Mouse (Mus musculus) kidney, embryonic 15.5 days (tissue): ENCODE measurements around the gene Hint1. TPM values are rescaled to one million over a fixed set of nuclear protein-coding genes. Genes with fewer than 3 reads are reported as not detected.
A peak's percentile ranks its signal among the peaks of the same experiment; 100 is the strongest.

Source experiments
- ATAC-seq: fragments of 200-750 bp; cut with Nextera tagmentation; replicated peaks from 2 replicates; pipeline ENCODE4 v1.8.0; 2017; ENCODE audit warnings: moderate TSS enrichment; ENCODE audit not compliant: low FRiP score
- H3K27ac ChIP-seq: fragments of 300-500 bp; sonication (generic); 2 replicates; pipeline ENCODE4 v1.5.1; 2015; ENCODE audit warnings: mild to moderate bottlenecking, inconsistent platforms
- H3K27me3 ChIP-seq: fragments of 300-500 bp; sonication (generic); 2 replicates; pipeline ENCODE4 v1.6.1; 2015; ENCODE audit warnings: inconsistent platforms
- H3K36me3 ChIP-seq: fragments of 300-500 bp; sonication (generic); 2 replicates; pipeline ENCODE4 v1.6.1; 2015; ENCODE audit warnings: inconsistent platforms
- H3K4me1 ChIP-seq: fragments of 300-500 bp; sonication (generic); 2 replicates; pipeline ENCODE4 v1.6.1; 2015; ENCODE audit warnings: inconsistent platforms
- H3K4me2 ChIP-seq: fragments of 300-500 bp; sonication (generic); 2 replicates; pipeline ENCODE4 v1.6.1; 2015; ENCODE audit warnings: moderate library complexity, mild to moderate bottlenecking, inconsistent platforms
- H3K4me3 ChIP-seq: fragments of 300-500 bp; sonication (generic); replicated peaks from 2 replicates; pipeline ENCODE4 v1.5.1; 2015; ENCODE audit warnings: mild to moderate bottlenecking, inconsistent platforms
- H3K9ac ChIP-seq: fragments of 300-500 bp; sonication (generic); 2 replicates; pipeline ENCODE4 v1.6.1; 2015; ENCODE audit warnings: mild to moderate bottlenecking, inconsistent platforms
- H3K9me3 ChIP-seq: fragments of 300-500 bp; sonication (generic); replicated peaks from 2 replicates; pipeline ENCODE4 v1.6.1; 2016; ENCODE audit warnings: inconsistent platforms
- WGBS: fragments of 180-500 bp; shearing (Covaris S2); methylation state at CpG from one replicate; pipeline ENCODE4 v1.1.7; 2015; ENCODE audit warnings: mixed read lengths; 5-methylcytosine and 5-hydroxymethylcytosine counted together
- polyA plus RNA-seq: library from polyadenylated mRNA; unstranded; fragments of >200 nt; fragmentation: Nextera tagmentation; extraction: Ambion mirVana; gene quantifications from 2 replicates; pipeline ENCODE4 v1.2.1, GENCODE M21; 2015

The Hint1 gene
- 683 and 778 TPM in 2 replicates for polyA plus RNA-seq

DNA sequence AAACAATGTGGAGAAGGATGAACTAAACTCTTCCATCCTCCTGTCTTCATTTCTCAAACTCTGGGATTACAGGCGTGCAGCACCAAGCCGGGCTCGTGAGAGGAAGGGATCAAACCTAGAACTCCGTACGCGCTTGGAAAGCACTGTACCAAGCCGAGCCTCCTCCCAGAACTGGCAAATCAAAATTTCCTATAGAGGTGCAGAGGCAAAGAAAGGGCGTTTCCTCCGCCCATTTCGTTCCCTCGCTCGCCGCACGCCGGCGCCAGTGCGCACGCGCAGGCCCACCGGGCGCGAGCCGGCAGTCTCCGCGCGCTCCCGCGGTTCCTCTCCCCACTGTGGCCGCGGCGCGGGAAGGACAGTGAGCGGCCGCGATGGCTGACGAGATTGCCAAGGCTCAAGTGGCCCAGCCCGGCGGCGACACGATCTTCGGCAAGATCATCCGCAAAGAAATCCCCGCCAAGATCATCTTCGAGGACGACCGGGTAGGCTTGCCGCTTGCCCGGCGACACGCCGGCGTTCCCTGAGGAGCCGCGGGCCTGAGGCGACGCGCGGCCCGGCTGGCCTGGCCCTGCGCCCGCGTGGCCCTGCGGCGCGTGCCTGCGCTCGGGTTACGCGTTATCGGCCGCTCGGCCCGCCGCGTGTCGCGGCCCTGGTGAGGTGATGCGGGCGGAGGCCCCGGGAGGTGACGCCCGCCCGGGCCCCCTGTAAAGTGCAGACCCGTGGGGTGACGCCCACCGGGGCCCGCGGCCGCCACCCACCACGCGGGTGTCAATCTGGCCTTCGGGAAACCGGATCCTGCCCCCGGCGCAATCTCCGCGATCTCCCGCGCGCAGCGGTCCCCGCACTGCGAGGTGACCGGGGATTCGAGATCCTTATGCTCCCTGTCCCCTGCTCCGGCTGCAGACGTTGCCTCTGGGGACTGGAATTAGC, at the start of gene Hint1:
TSS of gene Hint1 (plus strand) at position 265 of the 930 bp plus-strand sequence.
- Histone ChIP-seq H3K4me2 (peak within 1 kb of the TSS; percentile 65), H3K4me3 (peak within 1 kb of the TSS; percentile 68), H3K27me3 (no peaks in the 10 kb centered on the region), H3K27ac (peak within 1 kb of the TSS; percentile 90), H3K4me1 (peaks cover 41% of the 10 kb centered on the region), H3K9me3 (no peaks in the 10 kb centered on the region), H3K36me3 (peaks cover 20% of the 10 kb centered on the region), H3K9ac (peak within 1 kb of the TSS; percentile 97)
- WGBS = under 1% methylated on average over 106 of the region's 107 CpGs
- peak; percentile 84 for ATAC-seq

- H3K27me3 ChIP-seq = no peaks in the 10 kb centered on the region
Measured at GRCm38 (mm10) chr11:54817449-54817848, 48.7 kb upstream of the Hint1 start.

GRCm38 (mm10) chr11:54819489-54819888, 46.7 kb upstream of the Hint1 start:
- H3K27ac ChIP-seq = no peak overlapping the region
- H3K27me3 ChIP-seq = no peaks in the 10 kb centered on the region
- H3K4me3 ChIP-seq = no peak overlapping the region
- H3K9me3 ChIP-seq = no peaks in the 10 kb centered on the region
- no peaks in the 10 kb centered on the region for H3K4me1 ChIP-seq
- WGBS = 51% methylated on average over 7 of the region's 7 CpGs
- H3K36me3 ChIP-seq = no peaks in the 10 kb centered on the region
- no peak for ATAC-seq
- no peak overlapping the region for H3K4me2 ChIP-seq
- no peak overlapping the region for H3K9ac ChIP-seq

More at GRCm38 (mm10) chr11:54817449-54817848, 48.7 kb upstream of the Hint1 start:
- Histone ChIP-seq H3K9ac (no peak overlapping the region), H3K4me2 (no peak overlapping the region), H3K36me3 (no peaks in the 10 kb centered on the region), H3K9me3 (no peaks in the 10 kb centered on the region), H3K27ac (no peak overlapping the region), H3K4me1 (no peaks in the 10 kb centered on the region; the same call in 1 of the 2 replicates), H3K4me3 (no peak overlapping the region)
- 72% methylated on average over 4 of the region's 4 CpGs for WGBS
- no peak for ATAC-seq

GRCm38 (mm10) chr11:54823467-54823866, 42.7 kb upstream of the Hint1 start:
- Histone ChIP-seq H3K4me2 (no peak overlapping the region), H3K9ac (no peak overlapping the region), H3K9me3 (peaks cover 4% of the 10 kb centered on the region; the same call in 1 of the 2 replicates), H3K4me3 (no peak overlapping the region), H3K4me1 (no peaks in the 10 kb centered on the region), H3K27me3 (no peaks in the 10 kb centered on the region), H3K27ac (no peak overlapping the region), H3K36me3 (no peaks in the 10 kb centered on the region)
- ATAC-seq = no peak
- WGBS = 80% methylated on average over 4 of the region's 4 CpGs

DNA sequence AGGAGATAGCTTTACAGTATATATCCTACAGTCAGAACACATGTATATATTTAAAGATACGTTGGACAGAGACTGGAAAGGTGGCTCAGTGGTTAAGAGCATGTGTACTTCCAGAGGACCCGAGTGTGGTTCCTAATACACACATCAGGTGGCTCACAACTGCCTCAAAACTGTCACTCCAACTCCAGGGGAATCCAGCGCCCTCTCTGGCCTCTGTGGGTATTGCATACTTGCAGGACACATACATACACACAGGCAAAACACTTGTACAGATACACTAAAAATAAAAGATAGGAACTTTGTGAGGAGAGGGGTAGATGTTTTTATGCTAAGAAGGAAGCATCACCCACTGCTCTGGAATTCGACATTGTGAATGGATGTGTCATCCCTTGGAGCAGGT, 40.4 kb upstream of the Hint1 start:
- Histone ChIP-seq H3K4me1 (no peaks in the 10 kb centered on the region), H3K9me3 (peaks cover 4% of the 10 kb centered on the region; the same call in 1 of the 2 replicates), H3K9ac (no peak overlapping the region), H3K4me2 (no peak overlapping the region), H3K27me3 (no peaks in the 10 kb centered on the region), H3K36me3 (no peaks in the 10 kb centered on the region), H3K4me3 (no peak overlapping the region), H3K27ac (no peak overlapping the region)
- ATAC-seq = no peak
- 83% methylated on average over 4 of the region's 4 CpGs for WGBS

GRCm38 (mm10) chr11:54826819-54827218, 39.4 kb upstream of the Hint1 start:
- Histone ChIP-seq H3K27me3 (no peaks in the 10 kb centered on the region), H3K36me3 (no peaks in the 10 kb centered on the region), H3K4me1 (no peaks in the 10 kb centered on the region), H3K4me3 (no peak overlapping the region), H3K9me3 (peaks cover 4% of the 10 kb centered on the region; the same call in 1 of the 2 replicates), H3K27ac (0 out of 2 replicates have a peak overlapping the region, but pooled peaks have one; percentile 20), H3K4me2 (no peak overlapping the region), H3K9ac (no peak overlapping the region)
- 62% methylated on average over 8 of the region's 8 CpGs for WGBS
- ATAC-seq = peak; percentile 69

- Histone ChIP-seq H3K36me3 (no peaks in the 10 kb centered on the region), H3K4me2 (no peak overlapping the region), H3K9ac (no peak overlapping the region), H3K4me3 (no peak overlapping the region), H3K4me1 (no peaks in the 10 kb centered on the region), H3K27me3 (no peaks in the 10 kb centered on the region), H3K9me3 (no peaks in the 10 kb centered on the region), H3K27ac (no peak overlapping the region)
- ATAC-seq = no peak
- 93% methylated on average over 4 of the region's 4 CpGs for WGBS
Measured at GRCm38 (mm10) chr11:54833833-54834232, 32.4 kb upstream of the Hint1 start.

GRCm38 (mm10) chr11:54834596-54834995, 31.6 kb upstream of the Hint1 start:
- Histone ChIP-seq H3K4me3 (no peak overlapping the region), H3K36me3 (no peaks in the 10 kb centered on the region), H3K4me2 (no peak overlapping the region), H3K27ac (no peak overlapping the region), H3K27me3 (no peaks in the 10 kb centered on the region), H3K9ac (no peak overlapping the region), H3K9me3 (no peaks in the 10 kb centered on the region), H3K4me1 (no peaks in the 10 kb centered on the region)
- ATAC-seq = no peak
- WGBS = 61% methylated on average over 2 of the region's 2 CpGs

DNA sequence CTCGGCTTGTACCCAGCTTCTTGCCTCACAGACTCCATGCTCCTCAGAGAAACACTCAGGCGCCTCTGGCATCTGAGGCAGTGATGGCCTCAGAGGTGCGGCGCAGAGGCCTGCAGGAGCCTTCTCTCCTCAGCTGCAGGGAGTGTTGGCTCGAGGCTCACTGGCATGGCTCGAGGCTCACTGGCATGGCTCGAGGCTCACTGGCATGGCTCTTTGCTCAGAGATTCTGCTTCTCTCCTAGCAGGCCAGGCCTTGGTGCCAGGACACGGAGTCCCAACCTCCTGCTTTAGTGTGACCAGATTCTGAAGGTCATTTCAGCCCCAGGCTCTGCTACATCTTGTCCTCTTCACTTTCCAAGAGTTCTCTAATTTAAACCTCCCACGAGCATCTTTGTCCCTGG, 30.1 kb upstream of the Hint1 start:
- no peaks in the 10 kb centered on the region for H3K9me3 ChIP-seq
- WGBS = 81% methylated on average over 9 of the region's 9 CpGs
- H3K9ac ChIP-seq = no peak overlapping the region
- H3K4me1 ChIP-seq = no peaks in the 10 kb centered on the region
- H3K4me3 ChIP-seq = no peak overlapping the region
- H3K27me3 ChIP-seq = no peaks in the 10 kb centered on the region
- no peak overlapping the region for H3K27ac ChIP-seq
- H3K36me3 ChIP-seq = no peaks in the 10 kb centered on the region
- no peak overlapping the region for H3K4me2 ChIP-seq
- ATAC-seq = no peak

DNA sequence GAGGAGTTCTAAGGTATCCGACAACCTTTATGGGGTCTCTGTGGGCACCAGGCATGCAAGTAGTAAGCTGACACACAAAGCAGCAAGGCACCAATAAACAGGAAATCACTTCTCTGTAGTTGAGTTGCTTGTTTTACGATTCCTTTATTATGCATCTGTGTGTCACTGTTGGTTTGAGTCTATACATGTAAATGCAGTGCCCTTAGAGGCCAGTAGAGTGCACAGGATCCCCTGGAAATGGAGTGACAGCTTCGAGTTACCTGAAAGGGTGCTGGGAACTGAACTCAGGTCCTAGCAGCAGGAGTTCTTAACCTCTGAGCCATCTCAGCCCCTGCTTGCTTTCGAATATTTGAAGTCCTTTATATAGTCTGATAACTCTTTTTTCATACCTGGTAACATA, 26.5 kb upstream of the Hint1 start:
- WGBS = 91% methylated on average over 4 of the region's 4 CpGs
- no peak overlapping the region for H3K4me2 ChIP-seq
- no peak for ATAC-seq

DNA sequence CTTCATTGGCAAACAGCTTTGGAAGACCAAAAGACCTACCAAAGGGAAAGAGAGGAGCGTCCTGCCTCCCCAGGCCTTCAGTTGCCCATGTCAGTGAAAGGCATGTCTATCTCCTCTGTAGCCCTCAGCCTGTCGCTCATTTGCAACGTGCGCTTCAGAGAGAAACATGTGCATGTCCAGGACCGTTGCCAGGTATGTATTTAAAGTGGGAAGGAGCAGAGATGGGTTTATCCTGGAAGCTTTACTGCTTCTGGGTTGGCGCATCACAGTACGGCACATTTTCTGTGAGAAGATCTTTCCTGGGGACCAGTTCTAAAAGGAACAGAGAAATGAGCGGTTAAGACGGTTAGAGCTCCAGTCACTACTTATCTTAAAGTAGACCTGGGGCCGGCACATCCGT, 25.3 kb upstream of the Hint1 start:
- no peak overlapping the region for H3K27ac ChIP-seq
- H3K9me3 ChIP-seq = no peaks in the 10 kb centered on the region
- no peaks in the 10 kb centered on the region for H3K36me3 ChIP-seq
- H3K4me2 ChIP-seq = no peak overlapping the region
- no peak overlapping the region for H3K9ac ChIP-seq
- no peaks in the 10 kb centered on the region for H3K27me3 ChIP-seq
- WGBS = 90% methylated on average over 11 of the region's 11 CpGs
- no peak for ATAC-seq
- H3K4me3 ChIP-seq = no peak overlapping the region
- H3K4me1 ChIP-seq = peaks cover 5% of the 10 kb centered on the region; the same call in 1 of the 2 replicates

More for the DNA sequence above, 26.5 kb upstream of the Hint1 start:
- no peak overlapping the region for H3K4me3 ChIP-seq
- H3K27me3 ChIP-seq = no peaks in the 10 kb centered on the region
- H3K4me1 ChIP-seq = no peaks in the 10 kb centered on the region
- H3K36me3 ChIP-seq = no peaks in the 10 kb centered on the region
- H3K27ac ChIP-seq = no peak overlapping the region
- no peak overlapping the region for H3K9ac ChIP-seq
- no peaks in the 10 kb centered on the region for H3K9me3 ChIP-seq

- ATAC-seq = no peak
- no peaks in the 10 kb centered on the region for H3K36me3 ChIP-seq
- no peaks in the 10 kb centered on the region for H3K27me3 ChIP-seq
- no peak overlapping the region for H3K4me2 ChIP-seq
- 60% methylated on average over 9 of the region's 9 CpGs for WGBS
- no peak overlapping the region for H3K9ac ChIP-seq
- H3K27ac ChIP-seq = no peak overlapping the region
- H3K4me1 ChIP-seq = peaks cover 14% of the 10 kb centered on the region
- H3K9me3 ChIP-seq = no peaks in the 10 kb centered on the region
- H3K4me3 ChIP-seq = no peak overlapping the region
Measured at GRCm38 (mm10) chr11:54844424-54844823, 21.8 kb upstream of the Hint1 start.
